Mouse (Mus musculus): ENCODE results near the gene Vps29.
A peak's percentile ranks its signal among the peaks of the same experiment; 100 is the strongest.

DNA sequence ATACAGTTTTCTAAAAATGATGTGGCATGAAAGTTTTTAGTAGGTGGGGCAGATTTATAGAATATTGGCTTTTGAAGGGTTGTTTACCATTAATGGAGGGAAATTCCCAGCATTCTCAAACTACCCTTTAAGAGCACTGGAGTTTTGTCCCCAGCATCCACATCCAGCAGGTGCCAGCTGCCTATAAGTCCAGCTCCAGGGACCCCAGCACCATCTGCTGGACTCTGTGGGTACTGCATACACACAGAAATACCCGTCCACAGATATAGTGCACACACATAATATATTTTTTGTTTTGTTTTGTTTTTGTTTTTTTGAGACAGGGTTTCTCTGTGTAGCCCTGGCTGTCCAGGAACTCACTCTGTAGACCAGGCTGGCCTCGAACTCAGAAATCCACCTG is 39.7 kb downstream of the Vps29 start:
- TF ChIP-seq CTCF (IDR thresholded peaks at IDR 0.05; ENCODE audit: insufficient read depth, low read depth, low read length) (0 out of 2 replicates have a peak, but pooled peaks have one; percentile 27), POLR2A (IDR thresholded peaks at IDR 0.05; ENCODE audit: insufficient read depth, low read depth, low read length) (no peak)

All from olfactory bulb, adult 2 months (tissue).